Mouse (Mus musculus) left cerebral cortex, adult 18-20 months (tissue): Measurements from ENCODE around the gene Atoh8. TPM values are rescaled to one million over a fixed set of nuclear protein-coding genes. Genes with fewer than 3 reads are reported as not detected.

Experiments used
- DNase-seq, 2 experiments: peaks; one replicate each; pipeline ENCODE4 v3.0.0; 2021 to 2022; ENCODE audit warnings: low spot score in 2 of 2, mixed read lengths in 1 of 2
- total RNA-seq, 2 experiments: library from RNA; stranded (reverse); gene quantifications; 2 replicates each; pipeline ENCODE4 v1.2.3; 2021

The Atoh8 gene
- total RNA-seq, 2 experiments from 2014 or later, result 1.6 to 2.3 TPM

GRCm38 (mm10) chr6:72160991-72161390 lies 74.4 kb downstream of the Atoh8 start:
- no peak for DNase-seq

GRCm38 (mm10) chr6:72159861-72160395 lies 75.4 kb downstream of the Atoh8 start:
- DNase-seq, result no peak

GRCm38 (mm10) chr6:72158966-72159764 lies 76.2 kb downstream of the Atoh8 start:
- no peak for DNase-seq

Other genes starting within 250 kb of the Atoh8 start
- gene St3gal5, start 138.0 kb downstream of the Atoh8 start, total RNA-seq, result 100 to 1,000 TPM; 166 to 175 TPM
- gene Sftpb, start 69.0 kb upstream of the Atoh8 start, total RNA-seq, result not detected
- gene Usp39, start 109.6 kb upstream of the Atoh8 start, total RNA-seq, result 10 to 100 TPM; 32.6 to 33.6 TPM
- gene 0610030E20Rik, start 111.7 kb upstream of the Atoh8 start, total RNA-seq, result 10 to 100 TPM; 17.1 to 17.7 TPM
- 10 to 100 TPM in 1 of 2 experiments, 1 to 10 TPM in 1; 6.8 to 11.0 TPM for gene Tmem150a, start 119.9 kb upstream of the Atoh8 start, total RNA-seq
- gene Rnf181, start 131.4 kb upstream of the Atoh8 start, total RNA-seq, result 10 to 100 TPM; 78.9 to 81.5 TPM
- 1 to 10 TPM; 6.1 to 7.0 TPM for gene Vamp5, start 144.9 kb upstream of the Atoh8 start, total RNA-seq
- 10 to 100 TPM; 12.6 to 14.0 TPM for gene Vamp8, start 155.1 kb upstream of the Atoh8 start, total RNA-seq
- gene Ggcx, start 178.7 kb upstream of the Atoh8 start, total RNA-seq, result 10 to 100 TPM; 21.7 to 24.4 TPM
- 100 to 1,000 TPM; 172 to 199 TPM for gene Mat2a, start 204.0 kb upstream of the Atoh8 start, total RNA-seq